Mouse (Mus musculus) kidney, adult 2 months (tissue): Measurements from ENCODE around the gene Gm13285.
"Not testable (repeated sequence)": the region's sequence is repeated elsewhere in the genome, so short reads cannot be mapped to it uniquely, and the experiment has no call there.

ENCODE experiments used
- CTCF ChIP-seq: fragments of 200-500 bp; conservative IDR thresholded peaks from 2 replicates; pipeline ENCODE4 v1.5.1; 2011; ENCODE audit warnings: low read depth, mild to moderate bottlenecking, control low read depth, low read length, moderate library complexity, mixed read lengths; ENCODE audit not compliant: insufficient read depth, insufficient read length
- POLR2A ChIP-seq: fragments of 200-500 bp; IDR thresholded peaks from one replicate; pipeline ENCODE4 v1.6.1; 2011; ENCODE audit warnings: low read depth, low read length, control low read depth

DNA sequence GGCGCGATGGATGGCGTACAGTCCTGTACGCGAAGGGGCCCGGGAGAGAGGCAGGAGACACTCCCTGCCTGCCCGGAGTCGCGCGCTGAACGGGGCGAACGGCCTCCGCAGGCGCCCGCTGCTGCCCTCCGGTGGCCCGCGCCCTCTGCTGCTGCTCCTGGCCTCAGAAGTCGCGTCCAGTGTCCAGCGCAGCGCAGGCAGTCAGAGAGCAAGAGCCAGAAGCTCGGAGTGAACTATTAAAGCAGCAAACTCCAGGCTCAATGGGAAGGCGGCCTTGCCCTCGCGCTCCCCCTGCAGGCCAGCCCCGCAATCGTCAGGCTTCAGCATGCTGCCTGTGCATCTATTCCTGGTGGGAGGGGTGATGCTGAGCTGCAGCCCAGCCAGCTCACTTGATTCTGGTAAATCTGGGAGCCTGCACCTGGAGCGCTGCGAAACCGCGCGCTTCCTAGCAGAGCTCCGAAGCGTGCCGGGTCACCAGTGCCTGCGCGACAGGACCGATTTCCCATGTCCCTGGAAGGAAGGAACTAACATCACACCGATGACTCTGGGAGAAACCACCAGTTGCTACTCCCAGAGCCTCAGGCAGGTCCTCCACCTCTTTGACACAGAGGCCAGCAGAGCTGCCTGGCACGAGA is 36.0 kb upstream of the Gm13285 start:
- not testable (repeated sequence) for TF ChIP-seq POLR2A
- 0 out of 2 replicates have a peak, but pooled peaks have one; percentile 38 for TF ChIP-seq CTCF
